Mouse (Mus musculus): ENCODE results near the gene Hrh2. TPM values are rescaled to one million over a fixed set of nuclear protein-coding genes. Genes with fewer than 3 reads are reported as not detected.

The Hrh2 gene
- polyA plus RNA-seq, 1 experiment, result 0.54 TPM

GRCm38 (mm10) chr13:54266472-54266871, 74.5 kb downstream of the Hrh2 start:
- no peak for DNase-seq (ENCODE audit: low spot score)

DNA sequence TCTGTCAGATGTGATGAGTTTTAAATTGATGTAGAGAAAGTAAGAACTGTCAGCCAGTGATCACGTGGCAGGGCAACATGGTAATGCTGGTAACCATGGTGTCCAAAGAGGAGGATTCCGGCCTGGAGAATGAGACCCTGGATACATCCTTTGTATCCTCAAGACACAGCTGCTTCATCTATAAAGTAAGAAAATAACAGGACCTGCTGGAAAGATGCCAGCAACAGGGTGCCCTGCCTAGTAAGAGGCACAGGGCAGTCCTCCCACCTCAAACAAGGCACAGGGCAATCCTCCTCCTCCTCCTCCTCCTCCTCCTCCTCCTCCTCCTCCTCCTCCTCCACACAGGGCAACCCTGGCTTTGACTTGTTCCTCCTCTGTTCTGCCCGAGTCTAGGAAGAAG, 77.2 kb downstream of the Hrh2 start:
- no peak for DNase-seq (ENCODE audit: low spot score)

GRCm38 (mm10) chr13:54269628-54270027, 77.7 kb downstream of the Hrh2 start:
- no peak for DNase-seq (ENCODE audit: low spot score)

DNA sequence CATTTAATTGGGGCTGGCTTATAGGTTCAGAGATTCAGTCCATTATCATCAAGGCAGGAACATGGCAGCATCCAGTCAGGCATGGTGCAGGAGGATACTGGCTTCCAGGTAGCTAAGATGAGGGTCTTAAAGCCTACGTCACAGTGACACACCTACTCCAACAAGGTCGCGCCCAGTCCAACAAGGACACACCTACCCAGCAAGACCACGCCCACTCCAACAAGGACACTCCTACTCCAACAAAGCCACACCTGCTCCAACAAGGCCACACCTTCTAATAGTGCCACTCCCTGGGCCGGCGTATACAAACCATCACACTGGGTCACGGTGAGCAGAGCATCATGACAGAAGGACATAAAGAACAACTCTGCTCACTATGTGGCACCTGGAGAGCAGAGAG, 80.1 kb downstream of the Hrh2 start:
- no peak for DNase-seq (ENCODE audit: low spot score)

DNA sequence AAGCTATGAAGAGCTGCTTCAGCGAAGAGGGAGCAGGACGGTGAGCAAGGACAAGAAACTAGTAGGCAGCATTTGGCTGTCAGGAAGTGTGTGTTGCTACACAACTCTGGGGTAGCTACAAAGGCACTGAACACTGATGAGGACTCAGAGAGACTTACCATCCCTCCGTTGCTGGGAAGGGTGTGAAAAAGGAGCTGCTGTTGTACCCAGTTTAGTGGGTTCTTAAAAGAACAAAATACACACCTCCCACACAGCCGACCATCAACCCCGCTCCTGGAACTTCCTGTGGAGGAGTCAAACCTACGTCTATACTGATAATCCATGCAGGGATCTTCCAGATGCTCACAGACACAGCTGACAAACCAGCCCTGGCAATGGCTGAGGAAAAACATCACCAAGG, 85.5 kb downstream of the Hrh2 start:
- no peak for DNase-seq (ENCODE audit: low spot score)

DNA sequence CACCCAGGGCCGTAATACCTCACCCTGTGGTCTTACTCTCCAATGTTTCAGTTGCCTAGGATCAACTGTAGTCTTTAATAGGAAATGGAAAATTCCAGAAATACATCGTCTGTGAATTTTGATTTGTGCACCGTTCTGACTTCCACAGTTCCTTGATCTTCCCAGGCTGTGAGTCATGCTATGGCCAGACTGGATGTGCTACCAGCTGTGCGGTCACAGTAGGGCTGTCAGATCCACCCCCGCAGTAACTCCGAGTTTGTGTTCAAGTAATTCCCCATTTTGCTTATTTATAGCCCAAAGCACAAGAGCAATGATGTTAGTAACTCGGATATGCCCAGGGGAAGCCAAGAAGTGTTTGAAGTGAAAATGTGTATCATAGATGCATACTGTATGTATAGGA, 88.4 kb downstream of the Hrh2 start:
- DNase-seq (ENCODE audit: low spot score), result no peak

DNA sequence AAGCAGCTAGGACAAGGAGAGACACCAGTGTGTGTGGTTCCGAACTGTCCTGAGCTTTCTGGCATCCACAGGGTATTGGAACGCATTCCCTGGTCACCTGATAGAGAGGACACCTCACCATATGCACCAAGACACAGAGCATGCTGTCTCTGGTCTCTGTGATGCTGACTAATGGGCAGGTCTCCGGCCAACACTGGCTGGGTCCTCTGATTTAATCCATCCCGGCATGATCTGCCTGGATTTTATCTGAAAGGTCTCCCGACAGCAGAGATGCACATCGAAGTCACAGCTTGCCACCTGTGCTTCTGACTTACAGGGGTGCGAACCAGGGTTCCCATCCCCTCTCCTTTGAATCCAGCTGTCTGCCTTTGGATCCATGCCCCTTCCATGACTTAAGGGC, 89.2 kb downstream of the Hrh2 start:
- DNase-seq (ENCODE audit: low spot score), result no peak

- no peak for DNase-seq (ENCODE audit: low spot score)
Measured at GRCm38 (mm10) chr13:54281623-54282022, 89.7 kb downstream of the Hrh2 start.

- no peak for DNase-seq (ENCODE audit: low spot score)
Measured at GRCm38 (mm10) chr13:54282149-54282860, 90.4 kb downstream of the Hrh2 start.

DNA sequence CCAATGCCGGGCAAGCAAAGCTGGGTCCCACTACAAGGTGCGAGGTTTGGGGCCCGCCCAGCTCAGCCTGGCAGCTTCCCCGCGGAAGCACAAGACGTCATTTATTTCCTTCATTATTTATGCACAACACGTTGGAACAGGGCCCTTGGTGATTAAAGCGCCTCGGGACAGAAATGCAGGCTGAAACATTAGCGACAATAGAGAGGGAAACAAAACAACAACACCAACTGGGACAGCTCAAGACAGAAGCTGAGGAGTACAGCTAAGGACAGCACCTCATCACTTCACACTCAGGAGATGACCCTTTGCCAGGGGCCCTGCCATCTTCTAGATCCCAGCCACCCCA, 90.9 kb downstream of the Hrh2 start:
- DNase-seq (ENCODE audit: low spot score), result no peak

Other genes with a start within 250 kb of the Hrh2 start
- gene Drd1, start 136.4 kb upstream of the Hrh2 start, polyA plus RNA-seq (2012; rRNA removed), result 0.17 and 0.25 TPM in 2 replicates
- gene Sfxn1, start 120.3 kb upstream of the Hrh2 start, polyA plus RNA-seq (2012; rRNA removed), result 27.4 and 28.1 TPM in 2 replicates
- gene Cplx2, start 179.2 kb downstream of the Hrh2 start, polyA plus RNA-seq (2012; rRNA removed), result 5.7 and 10.5 TPM in 2 replicates